Mouse (Mus musculus): ENCODE measurements around the gene 1110002E22Rik.

DNA sequence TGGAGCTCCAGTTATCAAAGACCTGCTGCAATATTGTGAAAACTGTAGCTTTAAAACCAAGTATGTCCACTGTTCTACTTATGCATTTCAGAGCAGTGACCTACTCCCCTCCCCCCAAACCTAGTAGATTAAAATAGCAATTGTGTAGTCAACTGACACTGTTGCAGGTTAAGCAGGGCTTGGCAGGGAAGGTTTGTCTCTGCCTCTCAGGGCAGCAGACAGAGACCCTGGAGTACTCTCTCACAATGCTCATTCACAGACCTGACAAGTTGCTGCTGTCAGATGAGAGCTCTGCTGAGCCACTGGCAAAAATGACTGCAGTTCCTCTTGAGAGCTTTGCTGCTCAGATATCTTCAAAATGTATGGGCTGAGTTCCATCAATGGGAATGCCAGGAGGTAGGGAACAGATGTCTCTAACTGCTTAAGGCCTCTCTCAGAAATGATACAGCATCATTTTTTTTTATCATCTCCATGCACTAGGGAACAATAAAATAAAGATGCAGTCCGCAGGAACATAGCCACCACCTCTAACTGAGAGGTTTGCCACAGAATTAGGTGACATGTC, 18.3 kb downstream of the 1110002E22Rik start:
- TF ChIP-seq POLR2A (IDR thresholded peaks at IDR 0.05; ENCODE audit: extremely low read depth, insufficient read depth, low read length) (no peak), CTCF (IDR thresholded peaks at IDR 0.05; ENCODE audit: low read depth, low read length) (no peak)

Data from liver, adult 2 months (tissue).